Mouse (Mus musculus) E14TG2a.4 (cell line): ENCODE results near the gene Polr2h.

Experiments used
- CTCF ChIP-seq: conservative IDR thresholded peaks from 2 replicates; pipeline ENCODE4 v1.5.1; 2014; ENCODE audit warnings: low read length
- NANOG ChIP-seq: IDR thresholded peaks from 2 replicates; pipeline ENCODE4 v1.6.1; 2014; ENCODE audit warnings: borderline replicate concordance, low read length, mixed read lengths
- POU5F1 ChIP-seq: IDR thresholded peaks from 2 replicates; pipeline ENCODE4 v1.6.1; 2014; ENCODE audit warnings: low read length, borderline replicate concordance

GRCm38 (mm10) chr16:20746641-20747040 is 29.2 kb downstream of the Polr2h start:
- TF ChIP-seq CTCF (no peak), POU5F1 (no peak), NANOG (no peak)
